Mouse (Mus musculus) myocyte (in vitro differentiated cells): ENCODE data around the gene Esrrg.

ENCODE experiments used
- MYOD1 ChIP-seq, 3 experiments: IDR thresholded peaks; one replicate each; pipeline ENCODE4 v1.6.1; 2011; ENCODE audit warnings: control low read depth in 2 of 3, low read depth in 2 of 3, mild to moderate bottlenecking in 2 of 3, moderate library complexity in 1 of 3; ENCODE audit not compliant: insufficient read length in 2 of 3, control insufficient read depth in 1 of 3
- POLR2A ChIP-seq: IDR thresholded peaks from one replicate; pipeline ENCODE4 v1.6.1; 2011; ENCODE audit warnings: low read depth, mild to moderate bottlenecking, control low read depth, moderate library complexity; ENCODE audit not compliant: insufficient read length
- REST ChIP-seq: IDR thresholded peaks from one replicate; pipeline ENCODE4 v1.6.1; 2011; ENCODE audit warnings: mild to moderate bottlenecking, control low read depth, moderate library complexity; ENCODE audit not compliant: insufficient read depth, insufficient read length

DNA sequence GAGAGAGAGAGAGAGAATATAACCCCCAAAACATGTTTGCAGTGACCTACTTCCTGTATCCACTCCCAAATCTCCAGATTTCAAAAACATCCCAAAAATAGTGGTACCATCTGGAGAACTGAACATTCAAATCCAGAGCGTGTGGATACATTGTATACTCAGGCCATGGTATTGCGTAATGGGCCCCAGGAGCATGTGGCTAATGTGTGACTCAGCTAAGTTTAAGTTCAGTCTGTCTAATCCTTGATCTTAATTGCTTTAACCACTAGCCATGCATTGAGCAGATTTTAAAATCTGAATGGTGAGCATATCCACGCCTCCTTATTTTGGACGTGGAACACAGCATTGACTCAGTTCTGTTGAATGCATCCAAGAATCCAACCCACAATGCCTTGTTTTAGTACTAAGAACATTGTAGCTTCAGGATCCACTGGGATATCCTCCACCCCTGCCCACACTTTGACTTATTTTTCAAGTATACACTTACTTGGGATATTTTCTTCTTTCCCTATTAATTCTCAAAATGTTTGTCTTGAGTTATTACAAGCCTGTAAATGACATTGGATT is 612.7 kb downstream of the Esrrg start:
- TF ChIP-seq MYOD1 (IDR thresholded peaks at IDR 0.05; ENCODE audit: control insufficient read depth in 1 of 3, insufficient read length in 2 of 3, low read depth in 2 of 3) (no peak), REST (no peak), POLR2A (no peak)
